Mouse (Mus musculus) E14TG2a.4 (cell line): Measurements from ENCODE around the gene Hnrnpa1.

ENCODE experiments used
- H3K27me3 ChIP-seq: 2 replicates; pipeline ENCODE4 v1.6.1; 2014; ENCODE audit warnings: low read length, control low read depth; ENCODE audit not compliant: insufficient read depth
- H3K36me3 ChIP-seq: 2 replicates; pipeline ENCODE4 v1.6.1; 2014; ENCODE audit warnings: low read length, control low read depth; ENCODE audit not compliant: insufficient read depth
- H3K4me1 ChIP-seq: replicated peaks from 2 replicates; pipeline ENCODE4 v1.6.1; 2014; ENCODE audit warnings: low read depth, low read length, control low read depth
- H3K4me3 ChIP-seq: replicated peaks from 2 replicates; pipeline ENCODE4 v1.5.1; 2014; ENCODE audit warnings: mild to moderate bottlenecking, low read length
- H3K9me3 ChIP-seq: 2 replicates; pipeline ENCODE4 v1.6.1; 2014; ENCODE audit warnings: low read length, control low read depth
- CTCF ChIP-seq: conservative IDR thresholded peaks from 2 replicates; pipeline ENCODE4 v1.5.1; 2014; ENCODE audit warnings: low read length
- NANOG ChIP-seq: IDR thresholded peaks from 2 replicates; pipeline ENCODE4 v1.6.1; 2014; ENCODE audit warnings: borderline replicate concordance, low read length, mixed read lengths
- POU5F1 ChIP-seq: IDR thresholded peaks from 2 replicates; pipeline ENCODE4 v1.6.1; 2014; ENCODE audit warnings: low read length, borderline replicate concordance

Gene Hnrnpa1

DNA sequence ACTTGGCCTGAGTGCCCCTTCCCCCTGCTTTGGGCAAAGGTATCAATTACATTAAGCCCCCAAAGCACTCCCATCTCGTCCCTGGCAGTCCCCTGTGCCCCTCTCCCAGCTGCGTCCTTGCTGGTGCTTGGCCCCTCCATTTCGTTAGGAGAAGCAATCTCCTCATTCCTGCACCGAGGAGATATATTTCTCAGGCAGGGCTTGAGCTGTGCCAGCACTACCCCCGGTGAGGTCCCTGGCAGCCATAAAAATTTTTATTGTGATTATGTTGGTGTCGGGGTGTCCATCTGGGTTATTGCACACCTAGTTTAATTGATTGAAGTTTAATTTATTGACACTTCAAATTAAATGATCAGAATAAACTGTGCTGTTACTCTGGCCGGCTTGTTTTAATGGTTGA lies 37.7 kb downstream of the Hnrnpa1 start:
- Histone ChIP-seq H3K27me3 (no peaks in the 10 kb centered on the region), H3K36me3 (peaks cover 35% of the 10 kb centered on the region), H3K4me3 (no peak overlapping the region), H3K9me3 (no peaks in the 10 kb centered on the region), H3K4me1 (peaks cover 53% of the 10 kb centered on the region)
- TF ChIP-seq NANOG: no peak

DNA sequence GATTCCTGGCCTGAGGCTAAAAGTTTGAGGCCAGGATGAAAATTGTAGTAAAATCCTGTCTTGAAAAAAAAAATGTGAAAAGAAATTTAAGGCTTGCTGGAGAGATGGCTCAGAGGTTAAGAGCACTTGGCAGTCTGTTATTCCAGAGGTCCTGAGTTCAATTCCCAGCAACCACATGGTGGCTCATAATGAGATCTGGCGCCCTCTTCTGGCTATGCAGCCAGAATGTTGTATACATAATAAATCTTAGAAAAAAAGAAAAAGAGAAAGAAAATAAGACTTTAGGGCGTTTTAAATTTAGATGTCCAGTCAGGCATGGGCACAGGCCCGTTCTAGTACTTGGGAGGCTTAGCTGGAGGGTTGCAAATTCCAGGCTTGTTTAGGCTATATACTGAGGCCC lies 39.5 kb downstream of the Hnrnpa1 start:
- Histone ChIP-seq H3K4me1 (peaks cover 40% of the 10 kb centered on the region), H3K9me3 (no peaks in the 10 kb centered on the region), H3K36me3 (peaks cover 38% of the 10 kb centered on the region), H3K4me3 (no peak overlapping the region), H3K27me3 (no peaks in the 10 kb centered on the region)
- peak; percentile 61 for TF ChIP-seq CTCF
- no peak for TF ChIP-seq POU5F1

DNA sequence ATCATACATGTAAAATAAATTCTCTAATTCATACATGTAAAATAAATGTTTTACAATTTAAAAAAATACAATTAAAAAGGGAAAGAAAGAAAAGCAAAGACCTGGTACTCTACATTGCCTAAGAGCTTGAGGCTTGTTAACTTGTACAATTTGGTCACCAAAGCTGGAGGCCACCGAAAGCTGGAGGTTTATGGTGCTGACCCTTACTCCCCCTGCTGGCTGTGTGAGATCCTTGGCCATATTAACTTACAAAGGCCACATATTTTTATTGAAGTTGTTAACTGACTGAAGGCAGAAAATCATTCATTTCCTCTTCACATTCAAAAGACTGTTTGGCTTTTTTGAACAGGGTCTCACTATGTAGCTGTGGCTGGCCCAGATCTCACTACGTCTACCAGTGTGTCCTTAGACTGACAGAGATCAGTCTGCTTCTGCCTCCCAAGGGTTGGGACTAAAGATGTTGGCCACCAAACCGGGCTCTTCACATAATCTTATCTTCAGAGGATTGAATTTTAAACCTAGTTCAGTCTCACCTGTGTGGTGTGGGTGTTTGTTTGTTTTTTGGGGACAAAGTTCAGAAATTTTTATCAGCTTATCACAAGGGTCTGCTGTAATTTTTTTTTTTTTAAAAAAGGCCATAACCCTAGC lies 40.7 kb downstream of the Hnrnpa1 start:
- H3K27me3 ChIP-seq: no peaks in the 10 kb centered on the region
- no peaks in the 10 kb centered on the region for H3K9me3 ChIP-seq
- H3K36me3 ChIP-seq: peaks cover 50% of the 10 kb centered on the region
- peaks cover 47% of the 10 kb centered on the region for H3K4me1 ChIP-seq
- no peak overlapping the region for H3K4me3 ChIP-seq
- peak; percentile 64 for TF ChIP-seq CTCF
- TF ChIP-seq NANOG: no peak

DNA sequence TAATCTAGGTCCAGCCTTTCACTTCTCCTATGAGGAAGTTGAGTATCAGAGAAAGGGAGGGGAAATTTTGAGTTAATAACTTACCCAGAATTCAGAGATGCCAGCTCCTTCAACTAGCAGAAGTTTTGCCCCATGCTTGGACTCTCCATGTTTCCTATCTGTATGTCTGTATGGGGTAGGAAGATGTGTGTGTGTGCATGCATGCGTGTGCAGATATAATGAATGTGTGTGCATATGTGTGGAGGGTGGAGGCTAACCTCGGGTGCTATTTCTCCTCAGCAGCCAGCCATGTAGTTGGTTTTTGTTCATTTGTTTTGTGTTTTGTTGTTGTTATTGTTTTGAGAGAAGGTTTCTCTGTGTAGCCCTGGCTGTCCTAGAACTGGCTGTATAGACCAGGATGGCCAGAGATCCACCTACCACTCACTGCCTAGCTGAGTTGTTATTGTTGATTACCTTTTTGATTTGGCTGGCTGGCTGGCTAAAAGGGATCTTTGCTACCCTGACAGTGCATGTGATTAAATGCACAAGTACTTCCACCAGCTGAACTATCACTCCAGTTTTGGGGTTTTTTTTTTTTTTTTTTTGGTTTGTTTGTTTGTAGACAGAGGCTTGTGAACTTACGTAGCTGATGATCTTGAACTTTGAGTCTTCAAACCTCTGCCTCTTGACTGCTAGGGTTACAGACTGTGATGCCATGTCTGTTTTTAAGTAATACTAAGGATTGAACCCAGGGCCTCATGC lies 41.4 kb downstream of the Hnrnpa1 start:
- H3K36me3 ChIP-seq: peaks cover 54% of the 10 kb centered on the region
- no peak overlapping the region for H3K4me3 ChIP-seq
- H3K4me1 ChIP-seq: peaks cover 47% of the 10 kb centered on the region
- TF ChIP-seq POU5F1 (no peak), CTCF (no peak), NANOG (no peak)
- no peaks in the 10 kb centered on the region for H3K9me3 ChIP-seq
- no peaks in the 10 kb centered on the region for H3K27me3 ChIP-seq

DNA sequence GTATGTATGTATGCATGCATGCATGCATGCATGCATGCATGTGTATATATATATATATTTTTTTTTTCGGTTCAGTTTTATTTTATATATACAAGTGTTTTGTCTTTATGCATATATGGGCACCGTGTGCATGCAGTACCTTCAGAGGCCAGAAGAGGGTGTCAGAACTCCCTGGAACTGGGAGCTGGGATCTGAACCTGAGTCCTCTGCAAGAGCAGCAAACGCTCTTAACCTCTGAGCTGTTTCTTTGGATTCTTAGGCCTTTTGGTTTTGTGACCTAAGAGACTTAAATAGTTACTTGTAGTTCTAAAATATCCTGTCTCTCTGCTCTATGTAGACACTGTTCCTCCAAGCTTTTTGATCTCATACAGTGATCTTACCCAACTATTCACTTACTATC lies 43.8 kb downstream of the Hnrnpa1 start:
- peak; percentile 93 for TF ChIP-seq CTCF
- TF ChIP-seq POU5F1: no peak
- H3K4me3 ChIP-seq: no peak overlapping the region
- H3K9me3 ChIP-seq: no peaks in the 10 kb centered on the region
- no peaks in the 10 kb centered on the region for H3K27me3 ChIP-seq
- peaks cover 28% of the 10 kb centered on the region for H3K4me1 ChIP-seq
- peaks cover 53% of the 10 kb centered on the region for H3K36me3 ChIP-seq

DNA sequence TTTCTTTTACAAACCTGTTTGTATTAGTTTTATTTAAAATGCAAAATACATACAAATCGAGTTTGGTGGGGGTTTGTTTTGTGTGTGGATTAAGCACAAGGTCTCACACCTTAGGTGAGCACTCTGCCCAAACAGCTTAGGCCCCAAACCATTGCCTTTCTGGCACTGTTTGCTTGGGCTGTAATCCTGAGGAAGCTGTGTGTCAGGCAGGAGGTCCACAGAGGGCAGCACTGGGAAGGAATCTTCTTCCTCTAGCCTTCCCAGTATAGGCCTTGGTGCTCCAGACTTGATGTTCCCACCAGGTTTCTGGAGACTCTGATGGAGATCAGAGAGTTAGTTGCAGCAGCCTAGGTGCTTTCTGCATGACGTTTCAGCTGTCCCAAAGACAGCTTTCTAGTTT lies 44.4 kb downstream of the Hnrnpa1 start:
- TF ChIP-seq CTCF (no peak), POU5F1 (no peak), NANOG (no peak)
- Histone ChIP-seq H3K4me1 (peaks cover 30% of the 10 kb centered on the region), H3K36me3 (peaks cover 59% of the 10 kb centered on the region), H3K9me3 (no peaks in the 10 kb centered on the region), H3K27me3 (no peaks in the 10 kb centered on the region), H3K4me3 (no peak overlapping the region)

DNA sequence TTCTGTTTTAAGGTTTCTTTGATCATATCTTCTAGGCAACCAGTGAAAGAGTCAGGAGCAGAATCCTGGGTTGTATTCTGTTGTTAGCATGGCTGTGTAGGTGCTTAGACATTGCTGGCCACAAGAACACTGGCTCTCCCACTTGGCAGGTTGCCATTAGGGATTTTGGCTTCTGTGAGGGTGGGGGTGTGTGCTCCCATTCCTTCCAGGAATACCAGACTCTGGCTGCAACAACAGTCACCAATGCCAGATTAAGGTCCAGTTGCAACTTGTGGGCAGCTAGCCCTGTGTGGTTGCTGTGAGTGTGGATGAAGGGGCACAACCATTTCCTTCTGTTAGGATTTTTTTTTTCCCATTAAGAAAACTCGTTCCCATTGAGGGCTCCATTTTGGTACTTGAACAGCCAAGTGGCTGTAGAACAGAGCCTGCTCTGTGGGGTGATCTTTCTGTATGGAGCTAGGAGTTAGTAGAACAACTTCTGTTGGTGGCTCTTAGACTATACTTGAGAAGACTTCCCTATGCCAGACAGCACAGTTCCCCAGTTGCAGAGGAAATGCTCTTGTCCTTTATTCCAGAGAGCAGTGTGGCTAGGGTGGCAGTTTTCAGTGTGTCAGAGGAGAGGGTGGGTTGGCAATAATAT lies 45.7 kb downstream of the Hnrnpa1 start:
- H3K36me3 ChIP-seq: peaks cover 66% of the 10 kb centered on the region
- H3K9me3 ChIP-seq: no peaks in the 10 kb centered on the region
- TF ChIP-seq NANOG: no peak
- no peak for TF ChIP-seq CTCF
- TF ChIP-seq POU5F1: no peak
- H3K4me1 ChIP-seq: peaks cover 29% of the 10 kb centered on the region
- no peak overlapping the region for H3K4me3 ChIP-seq
- no peaks in the 10 kb centered on the region for H3K27me3 ChIP-seq

DNA sequence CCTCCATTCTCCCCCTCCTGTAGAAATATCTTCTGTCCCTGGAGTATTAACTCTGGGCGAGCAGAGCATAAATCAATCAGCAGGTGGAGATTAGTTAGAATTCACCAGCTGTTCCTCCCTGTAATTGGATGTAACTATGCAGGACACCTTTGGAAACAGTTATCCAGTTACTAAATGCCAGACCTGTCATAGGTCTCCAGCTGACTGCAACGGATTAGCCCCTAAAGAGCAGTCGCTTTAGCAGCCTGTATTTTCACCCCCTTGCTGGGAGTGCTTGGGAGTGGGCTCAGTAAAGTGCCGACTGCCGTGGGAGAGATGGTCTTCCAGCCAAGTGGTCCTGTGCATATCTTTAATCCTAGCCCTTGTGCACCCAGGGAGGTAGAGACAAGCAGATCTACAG lies 49.4 kb downstream of the Hnrnpa1 start:
- Histone ChIP-seq H3K4me3 (no peak overlapping the region), H3K9me3 (no peaks in the 10 kb centered on the region), H3K27me3 (no peaks in the 10 kb centered on the region), H3K36me3 (peaks cover 91% of the 10 kb centered on the region), H3K4me1 (peaks cover 27% of the 10 kb centered on the region)
- no peak for TF ChIP-seq NANOG
- no peak for TF ChIP-seq CTCF
- no peak for TF ChIP-seq POU5F1
